Mouse (Mus musculus) layer of hippocampus, adult 18-20 months (tissue): ENCODE data around the gene Man2a1. TPM values are rescaled to one million over a fixed set of nuclear protein-coding genes. Genes with fewer than 3 reads are reported as not detected.
A peak's percentile ranks its signal among the peaks of the same experiment; 100 is the strongest.

ENCODE experiments used
- DNase-seq, 2 experiments: peaks; one replicate each; pipeline ENCODE4 v3.0.0; 2022; ENCODE audit warnings: low spot score in 2 of 2
- total RNA-seq, 2 experiments: library from RNA; stranded (reverse); gene quantifications; 2 replicates each; pipeline ENCODE4 v1.2.3; 2021

The Man2a1 gene
- total RNA-seq, 2 experiments from 2014 or later: 15.9 to 16.5 TPM

GRCm38 (mm10) chr17:64689614-64690013, 89.1 kb downstream of the Man2a1 start:
- no peak for DNase-seq

DNA sequence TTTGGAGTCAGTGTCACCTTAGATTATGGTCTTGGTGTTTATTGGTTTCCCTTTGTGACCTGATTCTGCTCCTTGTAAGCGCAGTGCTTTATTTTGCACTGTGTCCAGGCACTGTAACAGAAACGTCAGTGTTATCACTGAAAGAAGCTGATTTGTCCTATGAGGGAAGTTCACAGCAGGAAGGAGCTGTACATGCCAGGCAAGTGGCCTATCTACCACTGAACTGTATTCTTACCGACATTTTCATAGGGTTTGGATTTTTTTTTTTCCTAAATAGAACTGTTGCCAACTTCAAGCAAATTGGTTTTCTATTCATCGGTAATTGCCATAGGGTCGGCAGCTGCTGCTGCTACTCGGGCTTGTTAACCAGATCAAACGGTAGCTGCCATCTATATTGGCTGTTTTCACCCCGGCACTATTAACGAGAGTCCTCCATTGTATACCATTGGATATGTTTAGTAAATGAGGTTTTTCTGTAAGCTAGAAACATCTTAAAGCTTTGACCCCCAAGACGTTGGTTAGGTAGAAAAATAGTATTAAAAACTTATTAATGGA, 96.8 kb downstream of the Man2a1 start:
- DNase-seq: no peak

DNA sequence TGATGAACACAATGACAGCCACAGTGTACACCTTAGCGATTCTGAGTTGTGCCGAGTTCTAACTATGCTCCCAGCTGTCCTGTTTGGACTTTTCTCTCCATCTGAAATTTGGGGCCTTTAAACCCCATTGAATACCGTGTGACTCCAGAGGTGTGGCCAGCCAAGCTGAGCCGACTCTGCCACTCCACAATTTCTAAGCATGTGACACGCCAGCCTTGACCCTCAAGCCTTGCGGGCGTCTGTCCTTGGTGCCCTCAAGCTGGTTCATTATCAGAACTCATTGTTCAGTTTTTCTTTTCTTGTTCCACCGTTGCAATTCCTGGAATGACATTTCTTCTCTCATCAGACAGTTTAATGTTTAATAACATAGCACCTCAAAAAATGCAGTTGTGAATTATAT, 98.0 kb downstream of the Man2a1 start:
- no peak for DNase-seq

GRCm38 (mm10) chr17:64703649-64704230, 103.2 kb downstream of the Man2a1 start:
- no peak for DNase-seq

GRCm38 (mm10) chr17:64707529-64707928, 107.0 kb downstream of the Man2a1 start:
- DNase-seq: no peak

- peak in 1 of 2 experiments; percentile 17 for DNase-seq
Measured at GRCm38 (mm10) chr17:64716318-64716717, 115.8 kb downstream of the Man2a1 start.

DNA sequence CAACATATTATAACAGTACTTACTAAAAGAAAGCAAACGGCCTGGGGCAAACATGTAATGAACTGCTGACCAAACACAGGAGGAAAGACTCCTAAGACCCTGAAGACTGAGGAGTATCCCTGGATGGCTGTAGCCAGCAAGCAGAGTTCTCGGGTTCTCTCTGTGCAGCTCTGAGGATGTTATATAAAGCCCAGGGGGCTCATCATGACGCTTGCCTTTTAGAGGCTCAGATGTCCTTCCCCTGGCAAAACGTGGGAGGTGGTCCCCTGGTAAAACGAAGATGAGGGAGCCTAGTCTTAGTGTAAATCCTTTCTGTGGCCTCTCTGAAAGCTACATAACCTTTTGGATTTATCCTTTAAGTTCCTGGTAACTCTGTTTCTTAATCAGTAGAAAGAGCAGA, 119.2 kb downstream of the Man2a1 start:
- no peak for DNase-seq

- DNase-seq: no peak
Measured at GRCm38 (mm10) chr17:64721112-64721511, 120.6 kb downstream of the Man2a1 start.

DNA sequence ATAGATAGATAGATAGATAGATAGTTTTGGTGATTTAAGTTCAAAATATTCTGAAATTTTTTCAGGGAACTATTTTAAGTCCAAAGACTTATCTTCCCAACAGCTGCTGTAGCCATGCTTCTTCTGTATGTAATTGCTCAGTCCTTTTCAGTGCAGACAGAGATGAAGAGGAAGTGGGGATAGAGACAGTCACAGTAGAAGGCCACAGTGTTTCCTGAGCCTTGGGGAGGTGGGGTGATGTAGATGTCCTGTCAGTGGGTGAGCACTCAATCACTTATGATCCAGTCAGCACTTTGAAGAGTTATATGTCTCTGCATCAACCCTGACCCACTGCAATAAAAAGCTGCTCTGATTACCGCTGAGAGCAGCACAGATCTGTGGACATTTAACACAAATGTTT, 122.6 kb downstream of the Man2a1 start:
- no peak for DNase-seq

- no peak for DNase-seq
Measured at GRCm38 (mm10) chr17:64725214-64725613, 124.7 kb downstream of the Man2a1 start.

- DNase-seq: no peak
Measured at GRCm38 (mm10) chr17:64726032-64726431, 125.5 kb downstream of the Man2a1 start.

DNA sequence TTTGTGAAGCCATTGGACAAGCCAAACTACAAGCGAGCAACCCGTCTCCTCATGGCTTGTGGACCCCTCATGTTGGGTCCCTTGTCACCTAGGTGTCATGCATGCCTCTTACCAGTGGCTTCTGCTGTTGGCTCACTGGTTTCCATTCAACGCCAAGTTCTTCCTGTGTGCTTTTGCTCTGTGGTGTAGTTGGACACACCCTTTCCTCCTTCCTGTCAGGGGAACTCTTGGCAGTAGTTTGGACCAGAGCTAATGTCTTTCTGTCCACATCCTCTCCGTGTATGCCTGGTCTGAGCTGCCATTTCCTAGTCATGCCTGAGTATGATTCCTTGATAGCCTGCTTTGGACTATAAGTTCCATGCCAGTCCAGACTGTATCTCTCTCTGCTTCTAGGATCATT, 135.0 kb downstream of the Man2a1 start:
- no peak for DNase-seq

DNA sequence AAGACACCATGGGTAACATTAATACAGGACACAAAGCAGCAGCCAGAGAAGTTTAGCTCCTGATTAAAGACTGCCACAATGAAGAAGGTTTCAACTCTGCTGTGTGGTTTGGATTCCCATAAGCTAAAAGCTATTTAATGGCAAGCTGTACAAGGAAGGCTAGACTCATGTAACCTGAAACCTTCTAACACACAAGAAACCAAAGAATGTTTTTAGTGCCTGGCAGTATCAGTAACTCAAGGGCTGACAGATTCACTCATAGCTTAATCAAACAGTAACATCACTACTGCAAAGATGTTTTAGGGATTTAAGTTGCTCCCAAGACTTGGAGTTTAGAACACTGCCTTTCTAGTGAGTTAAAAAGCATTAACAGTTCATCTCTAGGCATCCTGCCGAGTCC, 137.4 kb downstream of the Man2a1 start:
- DNase-seq: no peak

DNA sequence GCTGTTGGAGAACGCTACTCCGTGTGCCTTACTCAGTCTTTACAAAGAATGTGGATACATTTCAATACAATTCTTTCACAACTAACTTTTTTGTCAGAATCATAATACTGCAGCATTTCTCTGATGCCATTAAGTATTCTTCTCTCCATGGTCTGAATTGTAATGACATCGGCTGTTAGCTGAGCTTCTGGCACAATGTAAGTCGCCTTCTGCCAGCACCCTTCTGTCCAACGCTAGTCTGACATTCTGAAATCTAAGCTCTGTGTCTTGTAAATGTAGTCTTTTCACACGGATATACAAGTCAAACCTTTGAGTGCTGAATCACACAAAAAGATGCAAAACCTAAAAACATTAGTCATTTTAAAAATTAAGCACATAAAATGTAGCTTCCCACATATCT, 138.6 kb downstream of the Man2a1 start:
- DNase-seq: peak in 1 of 2 experiments; percentile 49

- no peak for DNase-seq
Measured at GRCm38 (mm10) chr17:64742715-64743605, 142.4 kb downstream of the Man2a1 start.

DNA sequence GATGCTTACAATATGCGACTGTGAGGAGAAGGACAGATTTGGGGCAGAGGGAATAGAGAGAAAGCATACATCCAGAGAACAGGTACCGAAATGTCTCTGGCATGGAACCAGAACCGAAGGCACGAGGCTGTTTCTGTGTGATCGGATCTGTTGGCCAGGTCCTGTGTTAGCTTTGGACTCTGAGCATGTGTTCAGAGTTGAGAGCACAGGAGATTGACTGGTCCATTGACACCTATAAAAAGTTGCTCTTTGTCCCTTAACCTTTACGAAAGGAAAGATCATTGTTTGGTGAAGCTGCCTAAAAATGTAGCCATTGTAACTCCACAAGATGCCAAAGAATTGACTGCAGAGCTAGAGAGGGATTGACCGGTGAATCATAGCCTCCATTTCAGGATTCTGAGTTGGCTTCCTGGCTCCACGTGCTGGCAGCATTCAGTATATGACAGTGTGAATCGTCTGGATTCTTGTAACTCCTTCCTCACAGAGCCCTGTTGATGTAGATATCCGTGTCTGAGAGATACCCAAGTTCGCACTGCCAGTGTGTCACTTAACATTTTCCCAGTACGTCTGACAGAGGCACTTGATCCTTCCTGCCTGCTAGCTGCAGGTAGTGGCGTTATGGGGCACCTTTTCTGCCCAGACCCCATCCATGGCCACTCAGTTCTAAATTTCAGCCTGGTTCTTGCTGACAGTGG, 143.2 kb downstream of the Man2a1 start:
- no peak for DNase-seq

DNA sequence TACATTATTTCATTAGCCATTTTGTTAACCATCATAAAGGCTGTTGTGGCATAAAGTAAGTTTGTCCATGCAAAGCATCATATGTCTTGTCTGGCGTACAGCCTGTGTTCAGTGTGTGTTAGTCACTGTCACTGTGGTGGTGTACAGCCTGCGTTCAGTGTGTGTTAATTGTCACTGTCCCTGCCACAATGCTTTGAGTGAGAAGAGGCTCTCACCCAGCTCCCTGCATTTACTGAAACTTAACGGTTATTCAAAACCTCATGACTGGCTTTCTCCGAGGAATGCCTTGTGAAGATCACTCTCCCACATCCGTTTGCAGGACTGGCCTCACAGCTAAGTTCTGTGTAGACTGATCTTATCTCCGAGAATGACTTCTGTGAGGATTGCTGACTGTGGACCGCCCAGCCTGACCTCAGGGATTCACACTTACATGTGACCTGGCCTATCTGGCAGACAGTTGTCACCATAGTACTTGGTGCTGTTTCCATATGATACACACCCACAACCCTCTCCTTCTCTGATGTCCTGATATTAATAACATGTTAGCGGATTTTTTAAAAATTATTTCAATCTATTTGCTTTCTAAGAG, 146.2 kb downstream of the Man2a1 start:
- no peak for DNase-seq

- no peak for DNase-seq
Measured at GRCm38 (mm10) chr17:64747461-64747860, 146.9 kb downstream of the Man2a1 start.

DNA sequence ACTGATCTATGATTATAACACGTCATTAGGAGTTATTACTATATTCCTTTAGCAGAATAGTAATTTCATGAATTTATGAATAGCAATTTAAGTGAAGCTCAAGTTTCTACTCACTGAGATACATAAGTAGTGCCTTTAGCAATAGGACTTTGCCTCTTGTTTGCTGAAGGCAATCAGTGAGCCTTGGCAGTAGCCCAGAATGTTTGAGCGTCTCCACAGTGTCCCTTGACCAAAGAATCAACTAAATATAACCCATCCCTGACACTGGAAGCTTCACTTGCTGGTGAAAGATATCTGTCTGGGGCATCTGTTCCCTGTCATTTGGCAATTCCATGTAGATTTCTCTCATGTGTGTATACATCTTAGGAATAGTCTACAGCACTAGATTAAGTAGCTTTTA, 147.6 kb downstream of the Man2a1 start:
- DNase-seq: no peak

- DNase-seq: no peak
Measured at GRCm38 (mm10) chr17:64749146-64749545, 148.6 kb downstream of the Man2a1 start.

- no peak for DNase-seq
Measured at GRCm38 (mm10) chr17:64751249-64751648, 150.7 kb downstream of the Man2a1 start.
